In the genomic region with DNA sequence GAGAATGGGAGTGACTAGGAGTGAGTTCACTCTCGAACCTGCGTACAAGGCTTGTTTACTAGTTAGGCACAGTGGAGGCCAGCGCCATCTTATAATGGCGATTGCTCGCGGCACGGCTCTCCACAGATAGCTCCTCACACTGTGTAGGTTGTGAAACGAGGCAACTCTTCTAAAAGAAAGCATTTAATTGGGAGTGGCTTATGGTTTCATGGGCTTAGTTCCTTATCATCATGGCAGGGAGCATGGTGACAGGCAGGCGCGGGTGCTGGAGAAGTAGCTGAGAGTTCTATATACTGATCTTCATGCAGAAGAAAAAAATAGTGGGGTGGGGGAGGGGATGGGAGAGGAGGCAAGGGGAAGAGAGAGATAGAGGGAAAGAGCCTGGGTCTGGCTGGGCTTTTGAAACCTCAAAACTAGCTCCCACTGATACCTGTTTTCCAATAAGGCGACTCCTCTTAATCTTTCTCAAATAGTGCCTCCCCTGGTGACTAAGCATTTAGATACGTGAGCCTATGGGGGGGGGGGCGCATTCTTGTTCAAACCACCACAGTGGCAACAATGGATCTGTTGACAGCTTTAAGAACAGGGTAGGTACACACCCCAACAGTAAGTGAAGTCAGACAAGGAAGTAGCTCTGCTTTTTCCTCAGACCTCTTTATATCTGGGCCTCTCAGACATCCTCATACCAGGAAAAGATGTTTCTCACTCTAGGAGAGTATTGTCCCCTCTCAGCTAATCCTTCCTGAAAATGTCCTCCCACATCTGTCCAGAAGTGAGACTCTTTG, we compare ENCODE assay signal across 21 mouse cellular contexts.
DNase-seq lines count a peak whose midpoint lies in the region; ATAC-seq lines count a peak whose summit lies in the region.
"Had no signal": no experiment of that assay in that cellular context is flagged by ENCODE, and none has a peak within 500 bp of the region (broad histone marks: within the 10 kb centered on the region; RNA-seq: fewer than 3 reads in every experiment).

No protein-coding gene starts in this region.

- 88% methylated on average over 13 of the region's 13 CpGs for WGBS in intestine, embryonic 16.5 days
- 79% methylated on average over 13 of the region's 13 CpGs for WGBS in stomach, embryonic 15.5 days

- no peak overlapping the region for H3K4me3 ChIP-seq in intestine, embryonic 16.5 days (ENCODE audit: low read length)
- no peak overlapping the region for H3K4me3 ChIP-seq in stomach, embryonic 15.5 days (replicated peaks)
- H3K4me3 ChIP-seq: embryonic facial prominence, embryonic 15.5 days; erythroblast, embryonic 14.5 days; forebrain, embryonic 10.5 days; forebrain, embryonic 15.5 days; heart, embryonic 10.5 days; hindbrain, embryonic 13.5 days had no signal

- no peak overlapping the region for H3K4me2 ChIP-seq in intestine, embryonic 16.5 days (ENCODE audit: low read depth, low read length)
- no peak overlapping the region for H3K4me2 ChIP-seq in stomach, embryonic 15.5 days
- H3K4me2 ChIP-seq: embryonic facial prominence, embryonic 15.5 days; forebrain, embryonic 15.5 days; hindbrain, embryonic 13.5 days had no signal

- H3K36me3 ChIP-seq in intestine, embryonic 16.5 days (ENCODE audit: control insufficient read depth, insufficient read depth, low read length) = no peaks in the 10 kb centered on the region
- no peaks in the 10 kb centered on the region for H3K36me3 ChIP-seq in stomach, embryonic 15.5 days
- H3K36me3 ChIP-seq: embryonic facial prominence, embryonic 15.5 days; forebrain, embryonic 10.5 days; forebrain, embryonic 15.5 days; heart, embryonic 10.5 days; hindbrain, embryonic 13.5 days had no signal

- no peak overlapping the region for H3K27ac ChIP-seq in intestine, embryonic 16.5 days (ENCODE audit: low read length)
- peak overlapping the region; percentile 51; the same call in 1 of the 2 replicates for H3K27ac ChIP-seq in stomach, embryonic 15.5 days
- H3K27ac ChIP-seq: embryonic facial prominence, embryonic 15.5 days; forebrain, embryonic 10.5 days; forebrain, embryonic 15.5 days; heart, embryonic 10.5 days; hindbrain, embryonic 13.5 days; hindbrain, postnatal 0 days had no signal

- H3K9ac ChIP-seq in intestine, embryonic 16.5 days (ENCODE audit: low read depth, low read length) = no peak overlapping the region
- no peak overlapping the region for H3K9ac ChIP-seq in stomach, embryonic 15.5 days
- H3K9ac ChIP-seq: embryonic facial prominence, embryonic 15.5 days; forebrain, embryonic 15.5 days; hindbrain, embryonic 13.5 days had no signal

- intact Hi-C loops in heart, postnatal 14 days (cut with DNase I) = no loop called here

- ATAC-seq in intestine, embryonic 16.5 days = peak; percentile 65
- ATAC-seq in stomach, embryonic 15.5 days (ENCODE audit: insufficient read depth, low FRiP score, low read depth) = peak; percentile 90
- ATAC-seq: forebrain, embryonic 15.5 days; hindbrain, postnatal 0 days had no signal

- H3K27me3 ChIP-seq in intestine, embryonic 16.5 days (replicated peaks; ENCODE audit: control insufficient read depth, insufficient read depth, low read length) = no peaks in the 10 kb centered on the region
- H3K27me3 ChIP-seq in stomach, embryonic 15.5 days (replicated peaks) = no peaks in the 10 kb centered on the region
- H3K27me3 ChIP-seq: embryonic facial prominence, embryonic 15.5 days; forebrain, embryonic 15.5 days; hindbrain, embryonic 13.5 days had no signal

- H3K4me1 ChIP-seq in intestine, embryonic 16.5 days (ENCODE audit: control insufficient read depth, insufficient read depth, low read length) = no peaks in the 10 kb centered on the region
- H3K4me1 ChIP-seq in stomach, embryonic 15.5 days = no peaks in the 10 kb centered on the region
- H3K4me1 ChIP-seq: embryonic facial prominence, embryonic 15.5 days; forebrain, embryonic 10.5 days; forebrain, embryonic 15.5 days; heart, embryonic 10.5 days; hindbrain, embryonic 13.5 days had no signal

- DNase-seq in heart, adult 11 months = peak; percentile 12
- no peak for DNase-seq in heart, postnatal 14 days
- no peak for DNase-seq in thymus, postnatal 0 days (ENCODE audit: low spot score)
- DNase-seq in thymus, postnatal 14 days = no peak
- DNase-seq in adrenal gland, postnatal 25 days = no peak
- DNase-seq: adrenal gland, adult 8-10 months; cerebellum, adult 11-12 months; cerebellum, adult 9-11 months; cerebellum, postnatal 36 days; gastrocnemius, postnatal 36 days; heart, adult 18-20 months; heart, postnatal 10 days had no signal

- H3K9me3 ChIP-seq in intestine, embryonic 16.5 days (ENCODE audit: control insufficient read depth, low read length) = no peaks in the 10 kb centered on the region
- no peaks in the 10 kb centered on the region for H3K9me3 ChIP-seq in stomach, embryonic 15.5 days
- H3K9me3 ChIP-seq: embryonic facial prominence, embryonic 15.5 days; forebrain, embryonic 10.5 days; forebrain, embryonic 15.5 days; heart, embryonic 10.5 days; hindbrain, embryonic 13.5 days had no signal
